Mouse (Mus musculus): ENCODE measurements at regions not wholly inside any gene's neighbourhood (a gene's known extent, or its start where the extent isn't known, plus 50 kb on each side); places are given as distances from the start of the nearest gene placed in this dataset.

GRCm38 (mm10) chr9:92661938-92662337, 119.9 kb downstream of the Plod2 start:
- DNase-seq (ENCODE audit: extremely low spot score in 1 of 2, low spot score in 1 of 2): no peak

- peak in 1 of 2 experiments; percentile 23 for DNase-seq (ENCODE audit: extremely low spot score in 1 of 2, low spot score in 1 of 2)
Measured at GRCm38 (mm10) chr9:92667361-92667881, 125.4 kb downstream of the Plod2 start.

GRCm38 (mm10) chr9:92671966-92672365, 129.9 kb downstream of the Plod2 start:
- no peak for DNase-seq (ENCODE audit: extremely low spot score in 1 of 2, low spot score in 1 of 2)

- peak in 1 of 2 experiments; percentile 28 for DNase-seq (ENCODE audit: extremely low spot score in 1 of 2, low spot score in 1 of 2)
Measured at GRCm38 (mm10) chr9:92694361-92695016, 152.5 kb downstream of the Plod2 start.

GRCm38 (mm10) chr9:92697971-92698370, 155.9 kb downstream of the Plod2 start:
- DNase-seq (ENCODE audit: extremely low spot score in 1 of 2, low spot score in 1 of 2): no peak

- peak in 1 of 2 experiments; percentile 25 for DNase-seq (ENCODE audit: extremely low spot score in 1 of 2, low spot score in 1 of 2)
Measured at GRCm38 (mm10) chr9:92704752-92705151, 162.7 kb downstream of the Plod2 start.

- no peak for DNase-seq (ENCODE audit: extremely low spot score in 1 of 2, low spot score in 1 of 2)
Measured at GRCm38 (mm10) chr9:92707011-92707410, 165.0 kb downstream of the Plod2 start.

- no peak for DNase-seq (ENCODE audit: extremely low spot score in 1 of 2, low spot score in 1 of 2)
Measured at GRCm38 (mm10) chr9:92717176-92717575, 175.2 kb downstream of the Plod2 start.

GRCm38 (mm10) chr9:92718337-92718736, 176.3 kb downstream of the Plod2 start:
- no peak for DNase-seq (ENCODE audit: extremely low spot score in 1 of 2, low spot score in 1 of 2)

GRCm38 (mm10) chr9:92719251-92719650, 177.2 kb downstream of the Plod2 start:
- DNase-seq (ENCODE audit: extremely low spot score in 1 of 2, low spot score in 1 of 2): no peak

- no peak for DNase-seq (ENCODE audit: extremely low spot score in 1 of 2, low spot score in 1 of 2)
Measured at GRCm38 (mm10) chr9:92728864-92729263, 186.8 kb downstream of the Plod2 start.

- DNase-seq (ENCODE audit: extremely low spot score in 1 of 2, low spot score in 1 of 2): peak; percentile 72 to 76
Measured at GRCm38 (mm10) chr9:92731396-92731795, 189.4 kb downstream of the Plod2 start.

- DNase-seq (ENCODE audit: extremely low spot score in 1 of 2, low spot score in 1 of 2): peak in 1 of 2 experiments; percentile 50
Measured at GRCm38 (mm10) chr9:92767532-92767931, 225.5 kb downstream of the Plod2 start.

- peak; percentile 43 to 62 for DNase-seq (ENCODE audit: extremely low spot score in 1 of 2, low spot score in 1 of 2)
Measured at GRCm38 (mm10) chr9:92768432-92768831, 226.4 kb downstream of the Plod2 start.

- DNase-seq (ENCODE audit: extremely low spot score in 1 of 2, low spot score in 1 of 2): peak in 1 of 2 experiments; percentile 13
Measured at GRCm38 (mm10) chr9:92769528-92769927, 227.5 kb downstream of the Plod2 start.

GRCm38 (mm10) chr9:92771002-92771401, 229.0 kb downstream of the Plod2 start:
- DNase-seq (ENCODE audit: extremely low spot score in 1 of 2, low spot score in 1 of 2): no peak

- no peak for DNase-seq (ENCODE audit: extremely low spot score in 1 of 2, low spot score in 1 of 2)
Measured at GRCm38 (mm10) chr9:92771716-92772115, 229.7 kb downstream of the Plod2 start.

- DNase-seq (ENCODE audit: extremely low spot score in 1 of 2, low spot score in 1 of 2): no peak
Measured at GRCm38 (mm10) chr9:92782922-92783454, 241.0 kb downstream of the Plod2 start.

- DNase-seq (ENCODE audit: extremely low spot score in 1 of 2, low spot score in 1 of 2): no peak
Measured at GRCm38 (mm10) chr9:92799695-92800094, 257.7 kb downstream of the Plod2 start.

- DNase-seq (ENCODE audit: extremely low spot score in 1 of 2, low spot score in 1 of 2): no peak
Measured at GRCm38 (mm10) chr9:92809469-92809868, 267.4 kb downstream of the Plod2 start.

GRCm38 (mm10) chr9:92820721-92821120, 278.7 kb downstream of the Plod2 start:
- DNase-seq (ENCODE audit: extremely low spot score in 1 of 2, low spot score in 1 of 2): no peak

GRCm38 (mm10) chr9:92826708-92827353, 284.8 kb downstream of the Plod2 start:
- DNase-seq (ENCODE audit: extremely low spot score in 1 of 2, low spot score in 1 of 2): no peak

Data from frontal cortex, adult 2 months (tissue).